Mouse (Mus musculus) cerebellum, adult 2 months (tissue): Measurements from ENCODE around the gene Tcf19.

Source experiments
- CTCF ChIP-seq: fragments of 200-500 bp; IDR thresholded peaks from 2 replicates; pipeline ENCODE4 v1.5.1; 2011; ENCODE audit warnings: low read depth, mild to moderate bottlenecking, control low read depth, low read length, moderate library complexity, borderline replicate concordance; ENCODE audit not compliant: insufficient read depth
- POLR2A ChIP-seq: fragments of 200-500 bp; IDR thresholded peaks from 2 replicates; pipeline ENCODE4 v1.6.1; 2011; ENCODE audit warnings: low read length, control low read depth, borderline replicate concordance; ENCODE audit not compliant: insufficient read depth

DNA sequence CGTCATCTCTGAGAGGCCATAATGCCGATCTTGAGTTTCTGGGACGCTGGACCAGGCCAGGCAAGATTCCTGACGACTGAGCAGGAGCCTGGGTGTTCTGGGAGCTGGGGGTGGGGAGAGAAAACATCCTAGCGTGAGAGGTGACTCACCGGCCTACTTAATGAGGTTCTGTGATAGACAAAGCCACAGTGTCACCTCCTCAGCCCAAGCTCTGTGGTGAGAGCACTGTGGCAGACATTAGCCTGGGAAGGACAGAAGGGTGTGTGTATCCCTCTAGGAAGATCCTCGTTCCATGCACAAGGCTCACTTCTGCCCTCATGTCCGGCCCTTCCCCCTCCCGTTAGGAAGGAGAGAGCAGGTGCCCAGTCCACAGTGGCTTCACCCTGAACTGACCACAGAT lies 40.7 kb upstream of the Tcf19 start:
- no peak for TF ChIP-seq CTCF
- no peak for TF ChIP-seq POLR2A
